Mouse (Mus musculus): ENCODE results near the gene A030005K14Rik.

A030005K14Rik gene

GRCm38 (mm10) chr1:83059278-83059677 lies at the start of gene A030005K14Rik:
Gene A030005K14Rik, minus strand, starts transcription at chr1:83059378.
- CTCF ChIA-PET = no interaction called here

DNA sequence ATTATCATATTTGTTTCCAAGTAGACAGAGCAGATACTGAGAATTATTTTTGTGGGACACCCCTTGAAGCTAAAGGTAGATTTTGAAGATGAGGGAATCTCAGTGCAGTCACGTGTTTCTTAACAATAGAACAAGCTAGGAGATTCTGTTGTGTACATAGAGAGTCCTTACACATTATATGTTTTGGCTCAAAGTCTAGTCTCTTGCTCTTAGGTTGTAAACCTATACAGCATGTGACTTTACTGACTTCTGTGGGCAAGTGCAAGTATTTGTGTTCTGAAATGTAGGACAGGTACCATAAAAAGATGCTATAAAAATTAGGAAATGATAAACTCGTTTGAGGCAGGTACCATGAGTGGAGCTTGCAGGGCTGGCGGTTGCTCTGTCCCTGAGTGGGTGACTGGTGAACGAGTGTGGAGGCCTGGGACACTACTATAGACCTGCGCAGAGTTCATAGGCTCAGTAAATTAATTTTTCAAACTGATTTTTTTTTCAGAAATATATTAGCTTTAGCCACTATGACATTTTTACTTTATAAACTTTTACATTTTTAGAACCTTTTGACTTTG lies 48.3 kb upstream of the A030005K14Rik start:
- CTCF ChIA-PET = no interaction called here

GRCm38 (mm10) chr1:83105464-83105863 lies 46.3 kb upstream of the A030005K14Rik start:
- CTCF ChIA-PET = no interaction called here

DNA sequence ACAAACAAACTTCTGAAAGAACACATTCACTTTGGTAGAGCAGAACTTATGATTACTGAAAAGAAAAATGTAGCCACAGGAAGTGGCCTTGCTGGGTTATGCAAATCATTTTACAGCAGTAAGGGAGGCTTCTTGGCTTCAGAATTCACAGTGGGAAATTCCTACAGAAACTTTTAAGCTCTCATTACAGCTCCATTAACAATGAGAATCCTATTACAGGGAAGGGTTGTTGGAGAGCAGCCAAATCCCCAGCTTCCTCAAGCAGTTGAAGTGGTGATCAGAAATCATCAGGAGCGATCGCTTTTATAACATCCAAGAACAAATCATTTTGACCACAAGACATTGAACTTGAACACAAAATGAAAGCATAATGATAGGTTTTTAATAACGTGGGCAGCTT lies 42.7 kb upstream of the A030005K14Rik start:
- CTCF ChIA-PET = no interaction called here

- CTCF ChIA-PET = no interaction called here
Observed at GRCm38 (mm10) chr1:83099580-83100137, 40.5 kb upstream of the A030005K14Rik start.

DNA sequence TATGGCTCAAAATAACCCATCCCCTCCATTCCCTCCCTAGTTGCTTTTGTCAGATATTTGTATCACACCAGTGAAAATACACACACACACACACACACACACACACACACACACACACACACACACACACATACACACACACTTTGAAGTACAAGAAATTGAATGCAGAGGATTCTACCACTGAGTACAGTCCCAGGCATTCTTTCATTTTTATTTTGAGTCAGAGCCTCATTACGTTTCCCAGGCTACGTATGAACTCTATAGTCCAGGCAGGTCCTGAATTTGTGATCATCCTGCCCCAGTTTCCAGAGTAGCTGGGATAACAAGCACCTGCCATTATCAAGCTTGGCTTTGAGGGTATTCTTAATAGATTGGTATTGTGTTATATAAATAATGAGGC lies 40.0 kb upstream of the A030005K14Rik start:
- CTCF ChIA-PET = no interaction called here

GRCm38 (mm10) chr1:83096935-83097334 lies 37.8 kb upstream of the A030005K14Rik start:
- CTCF ChIA-PET = no interaction called here

- CTCF ChIA-PET = no interaction called here
Observed at GRCm38 (mm10) chr1:83091268-83091667, 32.1 kb upstream of the A030005K14Rik start.

GRCm38 (mm10) chr1:83084790-83085189 lies 25.6 kb upstream of the A030005K14Rik start:
- CTCF ChIA-PET = no interaction called here

DNA sequence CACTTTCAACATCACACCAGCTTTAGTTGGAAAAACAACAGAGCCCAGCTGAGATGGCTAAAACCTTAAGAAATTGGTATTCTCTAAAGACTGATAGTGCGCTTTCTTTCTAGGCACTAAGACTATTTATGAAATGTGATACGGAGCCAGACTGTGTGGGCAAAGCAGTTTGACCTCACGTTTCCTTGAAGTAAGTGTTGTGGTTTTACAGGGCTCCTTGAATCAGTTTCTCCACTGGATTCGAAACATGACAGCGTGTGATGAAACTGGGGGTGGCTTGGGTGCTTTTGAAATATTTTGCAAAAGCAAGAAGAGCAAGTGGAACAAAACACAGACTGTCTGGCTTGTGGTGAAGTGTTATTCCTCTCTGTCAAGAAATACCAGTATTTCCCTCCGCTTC lies 17.8 kb upstream of the A030005K14Rik start:
- CTCF ChIA-PET = interaction anchor here (0.5 kb wide), 1 partner anchor 222 kb away, joined by 7 read pairs; no protein-coding TSS in a partner anchor

DNA sequence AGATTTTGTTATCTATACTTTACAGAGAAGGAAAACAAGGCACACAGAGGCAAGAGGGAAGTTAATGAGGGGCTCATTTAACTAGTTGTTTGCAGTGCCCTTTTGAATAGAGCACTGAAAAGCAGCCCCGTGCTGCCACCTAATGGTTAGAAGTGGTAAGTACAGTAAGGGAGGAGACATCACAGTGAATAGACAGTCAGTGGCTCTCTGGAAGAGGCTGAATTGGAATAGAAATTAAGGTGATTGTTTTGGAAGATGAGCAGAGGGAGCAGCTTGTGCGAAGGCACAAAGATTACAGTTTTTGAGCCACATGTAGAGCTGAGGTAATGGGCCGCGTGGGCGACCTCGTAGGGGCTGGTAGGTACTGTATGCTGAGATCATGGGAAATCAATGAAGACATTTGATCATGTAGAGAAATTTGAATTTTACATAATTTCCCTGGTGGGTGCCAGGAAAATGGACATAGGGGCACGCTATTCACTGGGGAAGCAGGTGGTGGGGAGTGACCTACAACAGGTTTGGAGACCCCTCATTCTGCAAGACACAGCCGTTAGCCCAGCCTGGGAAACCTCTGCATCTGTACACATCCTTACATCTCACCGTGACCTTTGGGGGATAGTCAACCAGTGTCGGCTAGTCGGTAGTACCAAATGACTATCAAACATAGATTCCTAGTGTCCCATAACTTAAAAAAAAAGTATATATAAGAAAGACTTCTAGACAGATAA lies 17.2 kb upstream of the A030005K14Rik start:
- CTCF ChIA-PET = interaction anchor here (0.5 kb wide), 1 partner anchor 222 kb away, joined by 7 read pairs; no protein-coding TSS in a partner anchor

GRCm38 (mm10) chr1:83075526-83076189 lies 16.5 kb upstream of the A030005K14Rik start:
- CTCF ChIA-PET = no interaction called here

DNA sequence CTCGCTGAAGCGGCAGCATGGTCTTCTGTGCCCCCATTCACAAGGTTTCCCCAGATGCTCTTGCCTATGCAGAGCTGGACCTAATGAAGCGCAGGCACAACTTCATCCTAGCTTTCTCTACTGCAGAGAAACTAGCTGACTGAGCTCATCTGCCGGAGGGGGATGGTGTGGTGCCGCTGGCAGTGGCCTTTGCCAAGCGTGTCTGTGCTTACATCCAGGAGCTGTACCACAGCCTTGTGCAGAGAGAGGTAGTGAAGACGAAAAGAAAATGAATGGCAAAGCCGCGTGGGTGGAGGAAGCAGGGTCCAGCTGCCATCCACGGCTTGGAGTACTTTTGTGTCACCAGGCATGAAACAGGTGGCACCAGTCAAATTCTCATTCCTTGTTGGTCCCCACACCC lies 8.0 kb upstream of the A030005K14Rik start:
- CTCF ChIA-PET = no interaction called here

- CTCF ChIA-PET = no interaction called here
Observed at GRCm38 (mm10) chr1:83066577-83066976, 7.4 kb upstream of the A030005K14Rik start.

- CTCF ChIA-PET = no interaction called here
Observed at GRCm38 (mm10) chr1:83064851-83065250, 5.7 kb upstream of the A030005K14Rik start.

DNA sequence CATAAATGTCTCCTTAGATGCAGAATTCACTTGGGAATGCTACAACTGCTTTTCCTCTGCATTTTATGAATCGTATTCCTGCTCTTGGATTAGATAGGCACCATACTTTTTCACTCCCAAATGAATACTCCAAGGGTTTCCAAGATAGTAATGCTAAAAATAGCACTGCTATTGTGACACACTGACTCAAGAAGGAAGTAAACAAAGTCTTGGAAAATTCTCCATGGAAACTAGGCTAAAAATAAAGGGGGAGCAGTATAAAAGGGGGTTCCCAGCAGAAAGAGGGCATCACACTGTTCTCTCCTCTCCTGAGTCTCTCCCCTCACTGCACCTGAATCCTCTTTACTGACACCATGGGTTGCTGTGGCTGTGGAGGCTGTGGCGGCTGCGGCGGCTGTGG lies 1.5 kb upstream of the A030005K14Rik start, which contains the start of gene Krtap28-13:
Krtap28-13 (plus strand) TSS at position 288 of the 400 bp plus-strand sequence.
- CTCF ChIA-PET = no interaction called here

DNA sequence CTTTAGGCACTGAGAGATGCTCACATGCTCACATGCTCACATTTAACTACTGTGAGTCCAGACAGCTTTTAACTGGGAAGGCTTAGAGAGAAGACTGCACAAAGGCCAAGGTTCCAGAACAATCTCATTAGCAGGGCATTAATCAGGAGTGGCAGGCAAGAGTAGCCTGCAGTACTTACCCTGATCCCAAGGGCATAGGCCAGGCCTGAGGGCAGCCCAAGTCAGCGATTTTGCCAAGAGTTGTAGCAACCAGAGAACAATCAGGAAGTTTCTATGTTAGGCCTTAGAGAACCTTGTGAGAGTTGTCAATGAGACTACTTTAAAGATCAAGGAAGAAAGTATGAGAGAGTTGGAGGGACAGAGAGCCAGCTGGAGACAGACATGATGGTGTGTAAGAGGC lies 697 bp downstream of the A030005K14Rik start:
- CTCF ChIA-PET = no interaction called here

GRCm38 (mm10) chr1:83044882-83045427 lies 14.2 kb downstream of the A030005K14Rik start, which contains the start of gene Gm47969:
Gene Gm47969, plus strand, starts transcription at chr1:83044932.
- CTCF ChIA-PET = no interaction called here

GRCm38 (mm10) chr1:83042380-83042779 lies 16.8 kb downstream of the A030005K14Rik start, which contains the start of gene Krtap28-10:
Gene Krtap28-10, minus strand, starts transcription at chr1:83042480.
- CTCF ChIA-PET = no interaction called here

GRCm38 (mm10) chr1:83039080-83039479 lies 20.1 kb downstream of the A030005K14Rik start:
- CTCF ChIA-PET = no interaction called here

- CTCF ChIA-PET = no interaction called here
Observed at GRCm38 (mm10) chr1:83038109-83038672, 21.0 kb downstream of the A030005K14Rik start, which contains the start of gene Slc19a3. Gene Slc19a3, minus strand, starts transcription at chr1:83038448.
